ENCODE assay signal across 25 mouse cellular contexts in genomic region chr12:110703682-110704081, GRCm38 (mm10). TPM values are rescaled to one million over a fixed set of nuclear protein-coding genes. Genes with fewer than 3 reads are reported as not detected.
DNase-seq lines count a peak whose midpoint lies in the region; ATAC-seq lines count a peak whose summit lies in the region.
"Had no signal": no experiment of that assay in that cellular context is flagged by ENCODE, and none has a peak within 500 bp of the region (broad histone marks: within the 10 kb centered on the region; RNA-seq: fewer than 3 reads in every experiment).

No protein-coding gene starts in this region.

- H3K4me1 ChIP-seq in heart, embryonic 14.5 days (ENCODE audit: control insufficient read depth in 2 of 2, insufficient read depth in 2 of 2, low read length in 2 of 2): peaks cover 18 to 31% of the 10 kb centered on the region in 2 experiments
- no peaks in the 10 kb centered on the region for H3K4me1 ChIP-seq in midbrain, embryonic 11.5 days (ENCODE audit: control insufficient read depth, insufficient read depth, low read length)
- no peaks in the 10 kb centered on the region for H3K4me1 ChIP-seq in midbrain, embryonic 14.5 days (ENCODE audit: control insufficient read depth, insufficient read depth, low read length)

- peak overlapping the region in 1 of 2 experiments; percentile 57; a peak in 1 of 4 replicates for H3K27ac ChIP-seq in heart, embryonic 14.5 days (replicated peaks in 1 of 2; ENCODE audit: control insufficient read depth in 1 of 2, insufficient read depth in 1 of 2, low read depth in 2 of 2, low read length in 2 of 2)
- H3K27ac ChIP-seq in midbrain, embryonic 11.5 days (ENCODE audit: low read depth, low read length): no peak overlapping the region
- H3K27ac ChIP-seq in midbrain, embryonic 14.5 days (replicated peaks; ENCODE audit: low read depth, low read length): no peak overlapping the region
- H3K27ac ChIP-seq: embryonic facial prominence, embryonic 10.5 days; forebrain, embryonic 12.5 days; hindbrain, embryonic 14.5 days; limb, embryonic 12.5 days; liver, embryonic 12.5 days; midbrain, embryonic 13.5 days had no signal

- H3K9me3 ChIP-seq in heart, embryonic 14.5 days (ENCODE audit: control insufficient read depth, low read length): no peaks in the 10 kb centered on the region
- H3K9me3 ChIP-seq in midbrain, embryonic 11.5 days (ENCODE audit: control insufficient read depth, low read length): no peaks in the 10 kb centered on the region
- H3K9me3 ChIP-seq in midbrain, embryonic 14.5 days (ENCODE audit: control insufficient read depth, low read length): no peaks in the 10 kb centered on the region
- H3K9me3 ChIP-seq: embryonic facial prominence, embryonic 10.5 days; forebrain, embryonic 12.5 days; G1E; heart, embryonic 10.5 days; limb, embryonic 12.5 days; liver, embryonic 12.5 days; midbrain, embryonic 13.5 days had no signal

- DNase-seq in heart, postnatal 4 days: no peak
- peak; percentile 69 for DNase-seq in midbrain, embryonic 11.5 days (ENCODE audit: low spot score, missing footprints)
- no peak for DNase-seq in midbrain, embryonic 14.5 days
- peak; percentile 72 for DNase-seq in R1 (ENCODE audit: low read depth, low spot score)
- DNase-seq in layer of hippocampus, postnatal 14 days (ENCODE audit: low spot score in 2 of 2): no peak
- no peak for DNase-seq in ovary, adult 18-20 months (ENCODE audit: low spot score)

- WGBS in heart, embryonic 14.5 days: 57% methylated on average over 7 of the region's 7 CpGs
- WGBS in midbrain, embryonic 11.5 days: 73% methylated on average over 7 of the region's 7 CpGs
- WGBS in midbrain, embryonic 14.5 days: 68% methylated on average over 7 of the region's 7 CpGs

- peak overlapping the region; percentile 58; the same call in 1 of the 2 replicates for H3K9ac ChIP-seq in heart, embryonic 14.5 days (ENCODE audit: low read length)
- no peak overlapping the region for H3K9ac ChIP-seq in midbrain, embryonic 11.5 days (ENCODE audit: low read length)
- no peak overlapping the region for H3K9ac ChIP-seq in midbrain, embryonic 14.5 days (replicated peaks; ENCODE audit: low read length)
- H3K9ac ChIP-seq: forebrain, embryonic 12.5 days; hindbrain, embryonic 14.5 days; limb, embryonic 12.5 days; liver, embryonic 12.5 days; midbrain, embryonic 13.5 days had no signal

- no peaks in the 10 kb centered on the region for H3K27me3 ChIP-seq in heart, embryonic 14.5 days (ENCODE audit: control insufficient read depth, insufficient read depth, low read length)
- H3K27me3 ChIP-seq in midbrain, embryonic 11.5 days (ENCODE audit: control insufficient read depth, insufficient read depth, low read length): no peaks in the 10 kb centered on the region
- no peaks in the 10 kb centered on the region for H3K27me3 ChIP-seq in midbrain, embryonic 14.5 days (ENCODE audit: control insufficient read depth, insufficient read depth, low read length)
- H3K27me3 ChIP-seq: liver, embryonic 12.5 days; midbrain, embryonic 13.5 days had no signal

- no peaks in the 10 kb centered on the region for H3K36me3 ChIP-seq in heart, embryonic 14.5 days (ENCODE audit: control insufficient read depth, insufficient read depth, low read length)
- H3K36me3 ChIP-seq in midbrain, embryonic 11.5 days (ENCODE audit: control insufficient read depth, insufficient read depth, low read length): no peaks in the 10 kb centered on the region
- no peaks in the 10 kb centered on the region for H3K36me3 ChIP-seq in midbrain, embryonic 14.5 days (ENCODE audit: control insufficient read depth, insufficient read depth, low read length)
- H3K36me3 ChIP-seq: embryonic facial prominence, embryonic 10.5 days; forebrain, embryonic 12.5 days; G1E; heart, embryonic 10.5 days; limb, embryonic 12.5 days; liver, embryonic 12.5 days; midbrain, embryonic 13.5 days had no signal

- no peak overlapping the region; the same call in 1 of the 2 replicates for H3K4me2 ChIP-seq in heart, embryonic 14.5 days (ENCODE audit: low read length)
- no peak overlapping the region for H3K4me2 ChIP-seq in midbrain, embryonic 11.5 days
- H3K4me2 ChIP-seq in midbrain, embryonic 14.5 days (ENCODE audit: low read length): no peak overlapping the region
- H3K4me2 ChIP-seq: forebrain, embryonic 12.5 days; hindbrain, embryonic 14.5 days; limb, embryonic 12.5 days; liver, embryonic 12.5 days; lung, embryonic 14.5 days; midbrain, embryonic 13.5 days had no signal

- ATAC-seq in heart, embryonic 14.5 days (ENCODE audit: insufficient number of reproducible peaks, insufficient read depth, low FRiP score, low read depth): no peak
- ATAC-seq in midbrain, embryonic 11.5 days (ENCODE audit: low FRiP score): no peak
- no peak for ATAC-seq in midbrain, embryonic 14.5 days (ENCODE audit: low FRiP score, low TSS enrichment)

- H3K4me3 ChIP-seq in heart, embryonic 14.5 days (ENCODE audit: control insufficient read depth in 1 of 2, insufficient read depth in 1 of 2, low read depth in 1 of 2, low read length in 2 of 2): no peak overlapping the region
- H3K4me3 ChIP-seq in midbrain, embryonic 11.5 days (ENCODE audit: low read depth, low read length): no peak overlapping the region
- no peak overlapping the region for H3K4me3 ChIP-seq in midbrain, embryonic 14.5 days (replicated peaks; ENCODE audit: low read depth, low read length)
- H3K4me3 ChIP-seq: forebrain, embryonic 12.5 days; heart, embryonic 10.5 days; limb, embryonic 12.5 days; liver, embryonic 12.5 days; midbrain, embryonic 13.5 days had no signal

RNA-seq across cellular contexts. Expression of gene Hsp90aa1, which starts 1.2 kb away (rescaled TPM):
- 635 and 675 TPM in 2 replicates for polyA plus RNA-seq in heart, embryonic 14.5 days (2014; fragmentation: Nextera tagmentation; extraction: Ambion mirVana)
- total RNA-seq in heart, postnatal 4 days (2021): 100 to 1,000 TPM; 275 to 295 TPM
- 1,541 and 1,584 TPM in 2 replicates for polyA plus RNA-seq in midbrain, embryonic 11.5 days (2014; fragmentation: Nextera tagmentation; extraction: Ambion mirVana)
- polyA plus RNA-seq in midbrain, embryonic 14.5 days (2014; fragmentation: Nextera tagmentation; extraction: Ambion mirVana): 1,408 and 1,565 TPM in 2 replicates
- total RNA-seq in layer of hippocampus, postnatal 14 days (2021): 100 to 1,000 TPM; 938 to 989 TPM

RNA-seq across cellular contexts. Expression of gene 1700001K19Rik, which starts 21.3 kb away (rescaled TPM):
- not detected in 2 replicates for polyA plus RNA-seq in heart, embryonic 14.5 days (2014; fragmentation: Nextera tagmentation; extraction: Ambion mirVana)
- not detected for total RNA-seq in heart, postnatal 4 days (2021)
- polyA plus RNA-seq in midbrain, embryonic 11.5 days (2014; fragmentation: Nextera tagmentation; extraction: Ambion mirVana): 0.14 and 0.34 TPM in 2 replicates
- 0.70 TPM in 1 of 2 replicates, not detected in the other for polyA plus RNA-seq in midbrain, embryonic 14.5 days (2014; fragmentation: Nextera tagmentation; extraction: Ambion mirVana)
- not detected for total RNA-seq in layer of hippocampus, postnatal 14 days (2021)
- total RNA-seq: adrenal gland, adult 18-20 months; adrenal gland, postnatal 4 days; common myeloid progenitor, adult 5-6 weeks; G1E; gastrocnemius, postnatal 10 days; layer of hippocampus, postnatal 10 days had no signal
- polyA plus RNA-seq: forebrain, embryonic 12.5 days; frontal cortex, adult 2 months; G1E; heart, embryonic 10.5 days; kidney, embryonic 14.5 days; large intestine, adult 2 months; limb, embryonic 12.5 days; liver, embryonic 12.5 days; lung, embryonic 14.5 days; urinary bladder, adult 2 months had no signal

RNA-seq across cellular contexts. Expression of gene Wdr20, which starts 34.1 kb away (rescaled TPM):
- polyA plus RNA-seq in heart, embryonic 14.5 days (2014; fragmentation: Nextera tagmentation; extraction: Ambion mirVana): 16.1 and 16.3 TPM in 2 replicates
- total RNA-seq in heart, postnatal 4 days (2021): 10 to 100 TPM; 33.7 to 35.2 TPM
- 22.9 and 24.7 TPM in 2 replicates for polyA plus RNA-seq in midbrain, embryonic 11.5 days (2014; fragmentation: Nextera tagmentation; extraction: Ambion mirVana)
- 22.1 and 24.0 TPM in 2 replicates for polyA plus RNA-seq in midbrain, embryonic 14.5 days (2014; fragmentation: Nextera tagmentation; extraction: Ambion mirVana)
- total RNA-seq in layer of hippocampus, postnatal 14 days (2021): 10 to 100 TPM; 36.9 to 42.8 TPM

Comparison
In these comparisons a context has a peak if more than half of its experiments do, and no peak if none do; other contexts are left out.
1. DNase-seq: peak in midbrain, embryonic 11.5 days (single experiment) and R1 (single experiment); none in heart, postnatal 4 days (single experiment), midbrain, embryonic 14.5 days (single experiment), layer of hippocampus, postnatal 14 days (0 of 2) and ovary, adult 18-20 months (single experiment).